Mouse (Mus musculus): ENCODE results near the gene Kpna1. TPM values are rescaled to one million over a fixed set of nuclear protein-coding genes. Genes with fewer than 3 reads are reported as not detected.

Kpna1 gene
- polyA plus RNA-seq, 1 experiment from 2014 or later = 46.0 TPM

DNA sequence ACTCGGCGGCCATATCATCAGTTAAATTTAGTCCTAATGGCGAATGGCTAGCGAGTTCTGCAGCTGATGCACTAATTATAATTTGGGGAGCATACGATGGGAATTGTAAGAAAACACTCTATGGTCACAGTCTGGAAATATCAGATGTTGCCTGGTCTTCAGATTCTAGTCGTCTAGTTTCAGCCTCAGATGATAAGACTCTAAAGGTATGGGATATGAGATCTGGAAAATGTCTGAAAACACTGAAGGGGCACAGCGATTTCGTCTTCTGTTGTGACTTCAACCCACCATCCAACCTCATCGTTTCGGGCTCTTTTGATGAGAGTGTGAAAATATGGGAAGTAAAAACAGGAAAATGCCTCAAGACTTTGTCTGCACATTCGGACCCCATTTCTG is 63.1 kb downstream of the Kpna1 start:
- peaks cover 54% of the 10 kb centered on the region for H3K36me3 ChIP-seq (ENCODE audit: control insufficient read depth, insufficient read depth, low read length)
- H3K27ac ChIP-seq (replicated peaks in 1 of 2; ENCODE audit: control insufficient read depth in 1 of 2, insufficient read depth in 1 of 2, low read depth in 2 of 2, low read length in 2 of 2) = peak overlapping the region; percentile 78 to 90
- H3K4me2 ChIP-seq (ENCODE audit: low read length) = peak overlapping the region; percentile 69
- H3K4me1 ChIP-seq (ENCODE audit: control insufficient read depth in 2 of 2, insufficient read depth in 2 of 2, low read length in 2 of 2) = peaks cover 9 to 28% of the 10 kb centered on the region in 2 experiments
- no peak for ATAC-seq (ENCODE audit: insufficient number of reproducible peaks, insufficient read depth, low FRiP score, low read depth)
- 18% methylated on average over 11 of the region's 11 CpGs for WGBS
- peak overlapping the region; percentile 67 to 72 for H3K4me3 ChIP-seq (ENCODE audit: control insufficient read depth in 1 of 2, insufficient read depth in 1 of 2, low read depth in 1 of 2, low read length in 2 of 2)
- H3K27me3 ChIP-seq (ENCODE audit: control insufficient read depth, insufficient read depth, low read length) = no peaks in the 10 kb centered on the region
- H3K9me3 ChIP-seq (ENCODE audit: control insufficient read depth, low read length) = no peaks in the 10 kb centered on the region
- H3K9ac ChIP-seq (ENCODE audit: low read length) = peak overlapping the region; percentile 88

DNA sequence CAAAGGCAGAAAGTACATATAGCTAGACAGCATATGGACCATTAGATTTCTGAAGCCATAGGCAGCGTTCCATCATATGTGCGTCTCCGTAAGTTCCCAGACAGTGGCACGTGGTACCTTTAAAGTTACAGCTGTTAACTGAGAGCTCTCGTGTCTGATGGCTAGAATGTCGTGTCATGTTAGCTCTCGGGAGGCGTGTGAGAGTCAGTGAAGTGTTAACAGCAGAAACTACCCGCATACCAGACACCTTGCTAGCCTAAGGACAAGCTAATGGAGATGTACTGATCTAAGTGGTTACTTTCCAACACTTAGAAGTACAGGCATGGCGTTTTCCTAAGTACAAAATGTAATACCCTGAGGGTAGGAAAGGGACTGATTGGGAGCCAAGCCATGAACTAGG is 64.5 kb downstream of the Kpna1 start:
- Histone ChIP-seq H3K27ac (replicated peaks in 1 of 2; ENCODE audit: control insufficient read depth in 1 of 2, insufficient read depth in 1 of 2, low read depth in 2 of 2, low read length in 2 of 2) (0 out of 4 replicates have a peak overlapping the region, but pooled peaks of 1 of the 2 experiments have one; percentile 21), H3K9ac (ENCODE audit: low read length) (no peak overlapping the region), H3K9me3 (ENCODE audit: control insufficient read depth, low read length) (no peaks in the 10 kb centered on the region), H3K36me3 (ENCODE audit: control insufficient read depth, insufficient read depth, low read length) (peaks cover 57% of the 10 kb centered on the region), H3K4me1 (ENCODE audit: control insufficient read depth in 2 of 2, insufficient read depth in 2 of 2, low read length in 2 of 2) (peaks cover 9 to 28% of the 10 kb centered on the region in 2 experiments), H3K4me3 (ENCODE audit: control insufficient read depth in 1 of 2, insufficient read depth in 1 of 2, low read depth in 1 of 2, low read length in 2 of 2) (no peak overlapping the region), H3K27me3 (ENCODE audit: control insufficient read depth, insufficient read depth, low read length) (no peaks in the 10 kb centered on the region), H3K4me2 (ENCODE audit: low read length) (peak overlapping the region; percentile 4; the same call in 1 of the 2 replicates)
- WGBS = 38% methylated on average over 10 of the region's 10 CpGs
- ATAC-seq (ENCODE audit: insufficient number of reproducible peaks, insufficient read depth, low FRiP score, low read depth) = peak; percentile 18; the same call in 1 of the 2 replicates

DNA sequence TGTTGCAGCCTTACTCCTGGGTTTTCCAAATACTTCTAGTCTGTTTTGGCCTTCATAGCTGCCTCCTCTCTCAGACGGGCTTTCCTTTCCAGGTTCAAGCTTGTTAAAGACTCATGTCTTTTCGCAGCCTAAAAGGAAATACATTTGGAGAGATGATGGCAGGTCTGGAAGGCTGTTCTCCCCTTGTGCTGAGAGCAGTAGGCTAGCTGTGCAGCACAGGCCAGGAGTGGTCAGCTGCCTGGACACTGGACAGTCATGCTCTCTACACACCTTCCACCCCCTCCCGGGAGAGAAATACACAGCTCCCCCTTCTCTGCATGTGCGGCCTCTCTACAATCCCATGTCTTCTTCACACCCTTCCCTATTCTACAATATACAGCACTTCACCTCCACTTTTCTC is 65.4 kb downstream of the Kpna1 start:
- Histone ChIP-seq H3K27me3 (ENCODE audit: control insufficient read depth, insufficient read depth, low read length) (no peaks in the 10 kb centered on the region), H3K4me3 (ENCODE audit: control insufficient read depth in 1 of 2, insufficient read depth in 1 of 2, low read depth in 1 of 2, low read length in 2 of 2) (no peak overlapping the region), H3K4me1 (ENCODE audit: control insufficient read depth in 2 of 2, insufficient read depth in 2 of 2, low read length in 2 of 2) (peaks cover 9 to 28% of the 10 kb centered on the region in 2 experiments), H3K9ac (ENCODE audit: low read length) (no peak overlapping the region; the same call in 1 of the 2 replicates), H3K27ac (replicated peaks in 1 of 2; ENCODE audit: control insufficient read depth in 1 of 2, insufficient read depth in 1 of 2, low read depth in 2 of 2, low read length in 2 of 2) (no peak overlapping the region), H3K9me3 (ENCODE audit: control insufficient read depth, low read length) (no peaks in the 10 kb centered on the region), H3K36me3 (ENCODE audit: control insufficient read depth, insufficient read depth, low read length) (peaks cover 66% of the 10 kb centered on the region), H3K4me2 (ENCODE audit: low read length) (no peak overlapping the region)
- 71% methylated on average over 4 of the region's 4 CpGs for WGBS
- no peak for ATAC-seq (ENCODE audit: insufficient number of reproducible peaks, insufficient read depth, low FRiP score, low read depth)

GRCm38 (mm10) chr16:36047538-36047937 is 69.0 kb downstream of the Kpna1 start:
- Histone ChIP-seq H3K4me3 (ENCODE audit: control insufficient read depth in 1 of 2, insufficient read depth in 1 of 2, low read depth in 1 of 2, low read length in 2 of 2) (no peak overlapping the region), H3K36me3 (ENCODE audit: control insufficient read depth, insufficient read depth, low read length) (peaks cover 96% of the 10 kb centered on the region), H3K4me2 (ENCODE audit: low read length) (no peak overlapping the region), H3K27ac (replicated peaks in 1 of 2; ENCODE audit: control insufficient read depth in 1 of 2, insufficient read depth in 1 of 2, low read depth in 2 of 2, low read length in 2 of 2) (no peak overlapping the region), H3K27me3 (ENCODE audit: control insufficient read depth, insufficient read depth, low read length) (no peaks in the 10 kb centered on the region), H3K9ac (ENCODE audit: low read length) (no peak overlapping the region), H3K4me1 (ENCODE audit: control insufficient read depth in 2 of 2, insufficient read depth in 2 of 2, low read length in 2 of 2) (peaks cover 6 to 19% of the 10 kb centered on the region in 2 experiments), H3K9me3 (ENCODE audit: control insufficient read depth, low read length) (no peaks in the 10 kb centered on the region)
- no peak for ATAC-seq (ENCODE audit: insufficient number of reproducible peaks, insufficient read depth, low FRiP score, low read depth)
- WGBS = 88% methylated on average over 4 of the region's 4 CpGs

DNA sequence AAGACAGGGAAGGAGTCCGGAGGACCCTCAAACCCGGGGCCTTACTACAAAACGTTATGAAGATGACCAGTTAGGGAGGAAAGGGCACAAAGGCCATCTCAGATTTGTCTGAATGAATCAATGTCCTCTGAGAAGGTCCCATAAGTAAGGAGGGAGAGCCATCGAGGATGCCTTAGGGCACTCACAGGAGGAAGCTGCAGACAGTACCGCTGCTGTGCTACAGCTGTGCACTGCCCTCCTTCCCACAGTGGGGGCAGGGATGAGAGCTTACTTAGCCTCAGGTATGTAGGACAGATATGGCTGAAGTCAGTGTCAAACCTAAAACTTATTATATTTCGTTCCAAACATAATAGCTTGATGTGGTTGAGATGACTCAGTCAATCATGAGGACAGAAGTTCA is 72.9 kb downstream of the Kpna1 start:
- Histone ChIP-seq H3K27me3 (ENCODE audit: control insufficient read depth, insufficient read depth, low read length) (no peaks in the 10 kb centered on the region), H3K27ac (replicated peaks in 1 of 2; ENCODE audit: control insufficient read depth in 1 of 2, insufficient read depth in 1 of 2, low read depth in 2 of 2, low read length in 2 of 2) (no peak overlapping the region), H3K4me2 (ENCODE audit: low read length) (no peak overlapping the region), H3K36me3 (ENCODE audit: control insufficient read depth, insufficient read depth, low read length) (peaks cover 63% of the 10 kb centered on the region), H3K9ac (ENCODE audit: low read length) (no peak overlapping the region), H3K9me3 (ENCODE audit: control insufficient read depth, low read length) (no peaks in the 10 kb centered on the region), H3K4me3 (ENCODE audit: control insufficient read depth in 1 of 2, insufficient read depth in 1 of 2, low read depth in 1 of 2, low read length in 2 of 2) (no peak overlapping the region), H3K4me1 (ENCODE audit: control insufficient read depth in 2 of 2, insufficient read depth in 2 of 2, low read length in 2 of 2) (peaks cover 17 to 26% of the 10 kb centered on the region in 2 experiments)
- 90% methylated on average over 6 of the region's 6 CpGs for WGBS
- ATAC-seq (ENCODE audit: insufficient number of reproducible peaks, insufficient read depth, low FRiP score, low read depth) = no peak

DNA sequence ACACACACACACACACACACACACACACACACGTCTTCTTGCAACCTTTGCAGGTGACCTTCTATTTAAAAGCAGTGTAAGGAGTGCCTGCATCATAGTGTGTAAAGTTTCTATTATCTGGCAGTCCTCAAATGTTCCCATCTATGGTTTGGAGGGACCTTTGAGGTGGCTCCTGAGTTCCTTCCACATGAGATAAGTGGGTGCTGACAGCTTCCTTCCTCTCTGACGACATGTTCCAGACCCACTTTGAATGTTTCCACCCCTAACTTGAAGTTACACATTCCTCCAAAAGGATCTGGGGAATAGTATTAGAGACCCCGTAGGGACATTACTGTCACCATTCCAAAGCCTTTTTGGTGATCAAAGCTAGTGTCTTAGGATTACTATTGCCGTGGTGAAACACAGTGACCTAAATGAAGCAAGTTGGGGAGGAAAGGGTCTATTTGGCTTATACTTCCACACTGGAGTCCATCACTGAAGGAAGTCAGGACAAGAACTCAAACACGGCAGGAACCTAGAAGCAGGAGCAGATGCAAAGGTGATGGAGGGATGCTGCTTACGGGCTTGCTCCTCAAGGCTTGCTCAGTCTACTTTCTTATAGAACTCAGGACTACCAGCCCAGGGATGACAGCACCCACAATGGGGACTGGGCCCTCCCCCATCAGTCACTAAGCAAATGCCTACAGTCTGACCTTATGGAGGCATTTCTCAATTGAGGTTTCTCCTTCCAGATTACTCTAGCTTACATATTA is 75.2 kb downstream of the Kpna1 start:
- Histone ChIP-seq H3K4me1 (ENCODE audit: control insufficient read depth in 2 of 2, insufficient read depth in 2 of 2, low read length in 2 of 2) (peaks cover 22 to 40% of the 10 kb centered on the region in 2 experiments), H3K4me3 (ENCODE audit: control insufficient read depth in 1 of 2, insufficient read depth in 1 of 2, low read depth in 1 of 2, low read length in 2 of 2) (no peak overlapping the region), H3K27ac (replicated peaks in 1 of 2; ENCODE audit: control insufficient read depth in 1 of 2, insufficient read depth in 1 of 2, low read depth in 2 of 2, low read length in 2 of 2) (peak overlapping the region; percentile 85 to 86), H3K36me3 (ENCODE audit: control insufficient read depth, insufficient read depth, low read length) (peaks cover 47% of the 10 kb centered on the region), H3K9me3 (ENCODE audit: control insufficient read depth, low read length) (no peaks in the 10 kb centered on the region), H3K27me3 (ENCODE audit: control insufficient read depth, insufficient read depth, low read length) (no peaks in the 10 kb centered on the region), H3K4me2 (ENCODE audit: low read length) (no peak overlapping the region), H3K9ac (ENCODE audit: low read length) (no peak overlapping the region)
- ATAC-seq (ENCODE audit: insufficient number of reproducible peaks, insufficient read depth, low FRiP score, low read depth) = peak; percentile 76
- 19% methylated on average over 6 of the region's 6 CpGs for whole genome bisulfite sequencing

GRCm38 (mm10) chr16:36054920-36055319 is 76.4 kb downstream of the Kpna1 start:
- Histone ChIP-seq H3K4me2 (ENCODE audit: low read length) (no peak overlapping the region), H3K9ac (ENCODE audit: low read length) (no peak overlapping the region), H3K4me3 (ENCODE audit: control insufficient read depth in 1 of 2, insufficient read depth in 1 of 2, low read depth in 1 of 2, low read length in 2 of 2) (no peak overlapping the region), H3K27ac (replicated peaks in 1 of 2; ENCODE audit: control insufficient read depth in 1 of 2, insufficient read depth in 1 of 2, low read depth in 2 of 2, low read length in 2 of 2) (peak overlapping the region in 1 of 2 experiments; percentile 86; a peak in 1 of 4 replicates), H3K27me3 (ENCODE audit: control insufficient read depth, insufficient read depth, low read length) (no peaks in the 10 kb centered on the region), H3K9me3 (ENCODE audit: control insufficient read depth, low read length) (no peaks in the 10 kb centered on the region), H3K4me1 (ENCODE audit: control insufficient read depth in 2 of 2, insufficient read depth in 2 of 2, low read length in 2 of 2) (peaks cover 27 to 52% of the 10 kb centered on the region in 2 experiments), H3K36me3 (ENCODE audit: control insufficient read depth, insufficient read depth, low read length) (peaks cover 35% of the 10 kb centered on the region)
- 94% methylated on average over 8 of the region's 8 CpGs for WGBS
- no peak for ATAC-seq (ENCODE audit: insufficient number of reproducible peaks, insufficient read depth, low FRiP score, low read depth)
